Mouse (Mus musculus): ENCODE data around the gene Pcid2. TPM values are rescaled to one million over a fixed set of nuclear protein-coding genes. Genes with fewer than 3 reads are reported as not detected.

Pcid2 gene
- total RNA-seq, 1 experiment, result 35.2 TPM

DNA sequence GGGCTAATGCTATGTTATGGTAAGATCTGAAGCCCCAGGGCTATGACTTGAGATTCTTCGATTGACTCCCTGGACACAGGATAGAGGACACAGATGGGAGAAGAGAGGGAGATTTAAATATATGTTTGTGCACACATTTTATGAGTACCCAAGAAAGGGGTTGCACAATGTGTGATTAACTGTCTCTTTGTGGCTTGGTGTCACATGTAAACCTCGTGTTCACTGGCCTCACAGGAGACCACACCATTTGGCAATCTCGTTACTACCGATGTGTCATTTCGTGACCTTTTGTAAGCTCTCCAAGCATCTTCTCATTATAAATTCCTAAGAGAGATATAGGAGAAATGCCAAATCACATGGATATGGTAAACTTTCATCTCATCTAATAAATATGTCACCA, 77.6 kb downstream of the Pcid2 start:
- TF ChIP-seq ZNF384 (IDR thresholded peaks at IDR 0.05; ENCODE audit: low read depth, low read length), result no peak
- TF ChIP-seq MAFK (IDR thresholded peaks at IDR 0.05; ENCODE audit: insufficient read depth, low read depth, low read length), result no peak
- no peak for TF ChIP-seq HCFC1 (IDR thresholded peaks at IDR 0.05; ENCODE audit: borderline replicate concordance, insufficient read depth, low read length)
- TF ChIP-seq ZC3H11A (IDR thresholded peaks at IDR 0.05; ENCODE audit: borderline replicate concordance, low read depth, low read length), result no peak
- TF ChIP-seq CHD2 (IDR thresholded peaks at IDR 0.05; ENCODE audit: low read depth, low read length), result no peak
- in situ Hi-C loops (cut with MboI; ENCODE audit: low sequenced_read_pairs in 2 of 2, unreplicated experiment in 2 of 2), result no loop called here
- no peaks in the 10 kb centered on the region for H3K9me3 ChIP-seq (ENCODE audit: control insufficient read depth, insufficient read depth, low read depth, low read length)
- H3K27ac ChIP-seq (ENCODE audit: insufficient read depth, low read depth, low read length, poor library complexity, severe bottlenecking), result no peak overlapping the region
- H3K4me3 ChIP-seq (ENCODE audit: insufficient read depth in 1 of 2, low read depth in 1 of 2, low read length in 2 of 2, poor library complexity in 1 of 2, severe bottlenecking in 1 of 2), result no peak overlapping the region
- H3K36me3 ChIP-seq (ENCODE audit: control insufficient read depth, insufficient read depth, low read length, poor library complexity, severe bottlenecking), result no peaks in the 10 kb centered on the region
- no peak overlapping the region for H3K9ac ChIP-seq (ENCODE audit: insufficient read depth, low read depth, low read length, poor library complexity, severe bottlenecking)
- no peak for DNase-seq (ENCODE audit: low read depth, low spot score)
- no peaks in the 10 kb centered on the region for H3K4me1 ChIP-seq (ENCODE audit: control insufficient read depth in 2 of 2, insufficient read depth in 2 of 2, low read length in 2 of 2, poor library complexity in 1 of 2)

Other genes with a start within 250 kb of the Pcid2 start
- 16.0 and 26.7 TPM in 2 replicates for gene Mcf2l, start 231.7 kb downstream of the Pcid2 start, total RNA-seq (2012; rRNA removed)
- gene F7, start 79.4 kb downstream of the Pcid2 start, total RNA-seq (2012; rRNA removed), result 0.09 and 0.16 TPM in 2 replicates
- gene F10, start 68.2 kb downstream of the Pcid2 start, total RNA-seq (2012; rRNA removed), result not detected in 2 replicates
- gene Proz, start 44.5 kb downstream of the Pcid2 start, total RNA-seq (2012; rRNA removed), result 0.21 and 0.22 TPM in 2 replicates
- gene Cul4a, start 162 bp upstream of the Pcid2 start, total RNA-seq (2012; rRNA removed), result 35.7 and 42.7 TPM in 2 replicates
- gene Lamp1, start 53.7 kb upstream of the Pcid2 start, total RNA-seq (2012; rRNA removed), result 559 and 680 TPM in 2 replicates
- gene Grtp1, start 95.2 kb upstream of the Pcid2 start, total RNA-seq (2012; rRNA removed), result 36.3 and 60.0 TPM in 2 replicates
- gene Adprhl1, start 148.7 kb upstream of the Pcid2 start, total RNA-seq (2012; rRNA removed), result 0.31 and 0.32 TPM in 2 replicates
- 10.6 and 12.3 TPM in 2 replicates for gene Dcun1d2, start 182.7 kb upstream of the Pcid2 start, total RNA-seq (2012; rRNA removed)
- gene Tmco3, start 182.7 kb upstream of the Pcid2 start, total RNA-seq (2012; rRNA removed), result 20.3 and 27.0 TPM in 2 replicates
- gene Tfdp1, start 233.3 kb upstream of the Pcid2 start, total RNA-seq (2012; rRNA removed), result 97.9 and 110 TPM in 2 replicates

Measured in ES-E14 (cell line).